ENCODE assay signal across 8 mouse cellular contexts in the genomic region with DNA sequence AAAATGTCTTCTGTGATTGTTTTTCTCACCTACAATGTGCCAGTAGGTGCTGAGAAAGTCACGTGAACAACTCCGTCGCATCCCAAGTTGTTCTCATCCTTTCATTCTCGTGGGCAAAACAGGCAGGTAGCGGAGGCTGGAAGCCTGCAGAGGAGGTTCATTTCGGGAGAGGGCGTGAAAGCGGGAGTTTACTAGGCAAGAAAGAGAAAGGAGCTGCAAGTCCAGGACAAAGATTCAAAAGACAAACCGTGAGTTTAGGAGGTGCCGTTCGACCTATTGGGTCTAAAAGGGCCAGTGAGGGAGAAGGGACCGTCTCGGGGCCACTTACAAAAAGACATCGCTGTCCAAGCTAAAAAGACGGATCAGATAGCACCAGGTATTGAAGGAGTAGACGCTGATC. TPM values are rescaled to one million over a fixed set of nuclear protein-coding genes. Genes with fewer than 3 reads are reported as not detected.
DNase-seq lines count a peak whose midpoint lies in the region; ATAC-seq and TF ChIP-seq lines count a peak whose summit lies in the region.

No protein-coding gene starts in this region.

- peak overlapping the region; percentile 95 for H3K4me2 ChIP-seq in hindbrain, postnatal 0 days (ENCODE audit: low read depth, low read length)
- H3K4me2 ChIP-seq in stomach, postnatal 0 days (replicated peaks; ENCODE audit: low read depth), result peak overlapping the region; percentile 93

- peaks cover 65% of the 10 kb centered on the region for H3K27me3 ChIP-seq in embryonic facial prominence, embryonic 10.5 days (replicated peaks; ENCODE audit: low read depth, poor library complexity, severe bottlenecking)
- H3K27me3 ChIP-seq in hindbrain, postnatal 0 days (ENCODE audit: insufficient read depth, low read length), result no peaks in the 10 kb centered on the region
- H3K27me3 ChIP-seq in stomach, postnatal 0 days (ENCODE audit: control insufficient read depth, insufficient read depth, low read length), result no peaks in the 10 kb centered on the region

- under 1% methylated on average over 16 of the region's 16 CpGs for WGBS in embryonic facial prominence, embryonic 10.5 days
- under 1% methylated on average over 16 of the region's 16 CpGs for WGBS in hindbrain, postnatal 0 days
- WGBS in macrophage (ENCODE audit: missing documents), result 4% methylated on average over 16 of the region's 16 CpGs
- WGBS in stomach, postnatal 0 days, result under 1% methylated on average over 16 of the region's 16 CpGs

- H3K36me3 ChIP-seq in embryonic facial prominence, embryonic 10.5 days (replicated peaks), result no peaks in the 10 kb centered on the region
- H3K36me3 ChIP-seq in hindbrain, postnatal 0 days (ENCODE audit: insufficient read depth, low read length), result no peaks in the 10 kb centered on the region
- H3K36me3 ChIP-seq in macrophage (ENCODE audit: inconsistent target), result peaks cover 19% of the 10 kb centered on the region
- H3K36me3 ChIP-seq in stomach, postnatal 0 days (ENCODE audit: control insufficient read depth, insufficient read depth, low read length), result no peaks in the 10 kb centered on the region

- H3K4me1 ChIP-seq in embryonic facial prominence, embryonic 10.5 days, result peaks cover 28% of the 10 kb centered on the region
- no peaks in the 10 kb centered on the region for H3K4me1 ChIP-seq in hindbrain, postnatal 0 days (ENCODE audit: insufficient read depth, low read length)
- 0 out of 2 replicates have a peak, but pooled peaks cover 3% of the 10 kb centered on the region for H3K4me1 ChIP-seq in stomach, postnatal 0 days (replicated peaks; ENCODE audit: control insufficient read depth, insufficient read depth)

- H3K27ac ChIP-seq in layer of hippocampus, adult 2 months, result no peak overlapping the region
- H3K27ac ChIP-seq in embryonic facial prominence, embryonic 10.5 days (replicated peaks), result no peak overlapping the region; the same call in 1 of the 2 replicates
- no peak overlapping the region for H3K27ac ChIP-seq in hindbrain, postnatal 0 days
- no peak overlapping the region for H3K27ac ChIP-seq in macrophage
- H3K27ac ChIP-seq in stomach, postnatal 0 days (replicated peaks), result no peak overlapping the region

- ATAC-seq in hindbrain, postnatal 0 days, result no peak
- no peak for ATAC-seq in stomach, postnatal 0 days (ENCODE audit: low FRiP score, low TSS enrichment)

- H3K4me3 ChIP-seq in layer of hippocampus, adult 2 months, result peak overlapping the region; percentile 68
- H3K4me3 ChIP-seq in embryonic facial prominence, embryonic 10.5 days, result peak overlapping the region; percentile 72
- peak overlapping the region; percentile 57 for H3K4me3 ChIP-seq in hindbrain, postnatal 0 days (ENCODE audit: low read length)
- H3K4me3 ChIP-seq in macrophage (ENCODE audit: inconsistent target), result peak overlapping the region; percentile 44
- peak overlapping the region; percentile 55 for H3K4me3 ChIP-seq in stomach, postnatal 0 days (ENCODE audit: low read depth, low read length)

- TF ChIP-seq CTCF in layer of hippocampus, adult 2 months (conservative IDR thresholded peaks at IDR 0.05), result no peak
- no peak for TF ChIP-seq CTCF in hindbrain, postnatal 0 days (IDR thresholded peaks at IDR 0.05; ENCODE audit: low read depth)
- TF ChIP-seq CTCF in stomach, postnatal 0 days (IDR thresholded peaks at IDR 0.05; ENCODE audit: low read depth), result no peak

- DNase-seq in layer of hippocampus, adult 2 months (ENCODE audit: low spot score in 2 of 2), result no peak
- DNase-seq in layer of hippocampus, postnatal 36 days, result no peak
- peak; percentile 35 for DNase-seq in T-cell, adult 2 months (ENCODE audit: low spot score)
- DNase-seq in embryonic facial prominence, embryonic 10.5 days (ENCODE audit: low spot score), result peak; percentile 57
- DNase-seq in hindbrain, postnatal 0 days (ENCODE audit: low spot score), result peak; percentile 46
- peak; percentile 22 for DNase-seq in stomach, postnatal 0 days (ENCODE audit: low spot score)
- DNase-seq in spleen, adult 18-20 months, result no peak

- H3K79me2 ChIP-seq in macrophage (ENCODE audit: inconsistent target), result no peaks in the 10 kb centered on the region

- H3K9ac ChIP-seq in hindbrain, postnatal 0 days (replicated peaks; ENCODE audit: low read length), result peak overlapping the region; percentile 40
- H3K9ac ChIP-seq in stomach, postnatal 0 days (ENCODE audit: low read length), result peak overlapping the region; percentile 45

- no peak for TF ChIP-seq EP300 in stomach, postnatal 0 days (optimal IDR thresholded peaks at IDR 0.05)

- no peaks in the 10 kb centered on the region for H3K9me3 ChIP-seq in embryonic facial prominence, embryonic 10.5 days
- H3K9me3 ChIP-seq in hindbrain, postnatal 0 days (ENCODE audit: low read length), result no peaks in the 10 kb centered on the region
- H3K9me3 ChIP-seq in stomach, postnatal 0 days (ENCODE audit: control insufficient read depth, low read length), result peaks cover 4% of the 10 kb centered on the region; the same call in 1 of the 2 replicates

RNA-seq across cellular contexts. Expression of gene Fcgr4, which starts 14.5 kb away (rescaled TPM):
- total RNA-seq in layer of hippocampus, adult 2 months (2021), result not detected
- total RNA-seq in layer of hippocampus, postnatal 36 days (2021), result under 1 TPM in 1 of 2 experiments, not detected in 1; 0.30 TPM
- 0.31 TPM in 1 of 2 replicates, not detected in the other for polyA plus RNA-seq in embryonic facial prominence, embryonic 10.5 days (2016; fragmentation: Nextera tagmentation; extraction: Ambion mirVana)
- 0.58 TPM in 1 of 2 replicates, not detected in the other for total RNA-seq in hindbrain, postnatal 0 days (2014; rRNA removed)
- polyA plus RNA-seq in hindbrain, postnatal 0 days (2015; fragmentation: Nextera tagmentation; extraction: Ambion mirVana), result 0.55 and 0.71 TPM in 2 replicates
- total RNA-seq in macrophage (2018; cell fraction: chromatin; rRNA removed), result 10 to 100 TPM in 18 of 26 experiments, 1 to 10 TPM in 8; 2.8 to 51.5 (median 15.7) TPM
- 100 to 1,000 TPM; 164 to 540 (median 249) TPM for total RNA-seq in macrophage (2018; cell fraction: cytosol; rRNA removed)
- 100 to 1,000 TPM in 12 of 26 experiments, 10 to 100 TPM in 14; 45.3 to 292 (median 97.1) TPM for total RNA-seq in macrophage (2018; cell fraction: nucleus; rRNA removed)
- polyA plus RNA-seq in macrophage (2018), result 192 to 337 TPM (median 269 TPM) in 3 replicates
- polyA plus RNA-seq in stomach, postnatal 0 days (2015; fragmentation: Nextera tagmentation; extraction: Ambion mirVana), result 1.1 and 1.2 TPM in 2 replicates

RNA-seq across cellular contexts. Expression of gene Fcgr3, which starts 31.5 kb away (rescaled TPM):
- 10 to 100 TPM; 12.0 to 12.3 TPM for total RNA-seq in layer of hippocampus, adult 2 months (2021)
- 10 to 100 TPM in 1 of 2 experiments, 1 to 10 TPM in 1; 9.7 to 10.4 TPM for total RNA-seq in layer of hippocampus, postnatal 36 days (2021)
- 3.8 and 5.5 TPM in 2 replicates for polyA plus RNA-seq in embryonic facial prominence, embryonic 10.5 days (2016; fragmentation: Nextera tagmentation; extraction: Ambion mirVana)
- total RNA-seq in hindbrain, postnatal 0 days (2014; rRNA removed), result 15.2 and 15.9 TPM in 2 replicates
- polyA plus RNA-seq in hindbrain, postnatal 0 days (2015; fragmentation: Nextera tagmentation; extraction: Ambion mirVana), result 14.1 and 15.5 TPM in 2 replicates
- total RNA-seq in macrophage (2018; cell fraction: chromatin; rRNA removed), result 100 to 1,000 TPM in 2 of 26 experiments, 10 to 100 TPM in 24; 11.2 to 126 (median 31.3) TPM
- total RNA-seq in macrophage (2018; cell fraction: cytosol; rRNA removed), result 1,000 to 10,000 TPM in 1 of 26 experiments, 100 to 1,000 TPM in 25; 241 to 1,033 (median 488) TPM
- total RNA-seq in macrophage (2018; cell fraction: nucleus; rRNA removed), result 100 to 1,000 TPM in 22 of 26 experiments, 10 to 100 TPM in 4; 68.5 to 379 (median 158) TPM
- polyA plus RNA-seq in macrophage (2018), result 921 to 1,206 TPM (median 1,155 TPM) in 3 replicates
- polyA plus RNA-seq in stomach, postnatal 0 days (2015; fragmentation: Nextera tagmentation; extraction: Ambion mirVana), result 17.9 and 21.0 TPM in 2 replicates

RNA-seq across cellular contexts. Expression of gene Fcgr2b, which starts 56.8 kb away (rescaled TPM):
- total RNA-seq in layer of hippocampus, adult 2 months (2021), result 1 to 10 TPM; 2.7 to 4.4 TPM
- total RNA-seq in layer of hippocampus, postnatal 36 days (2021), result 1 to 10 TPM; 4.5 to 4.6 TPM
- not detected in 2 replicates for polyA plus RNA-seq in embryonic facial prominence, embryonic 10.5 days (2016; fragmentation: Nextera tagmentation; extraction: Ambion mirVana)
- 2.2 and 5.3 TPM in 2 replicates for total RNA-seq in hindbrain, postnatal 0 days (2014; rRNA removed)
- polyA plus RNA-seq in hindbrain, postnatal 0 days (2015; fragmentation: Nextera tagmentation; extraction: Ambion mirVana), result 3.6 and 4.3 TPM in 2 replicates
- total RNA-seq in macrophage (2018; cell fraction: chromatin; rRNA removed), result 1,000 to 10,000 TPM in 14 of 26 experiments, 100 to 1,000 TPM in 12; 552 to 2,008 (median 1,011) TPM
- 100 to 1,000 TPM; 224 to 730 (median 474) TPM for total RNA-seq in macrophage (2018; cell fraction: cytosol; rRNA removed)
- 1,000 to 10,000 TPM in 21 of 26 experiments, 100 to 1,000 TPM in 5; 780 to 1,818 (median 1,207) TPM for total RNA-seq in macrophage (2018; cell fraction: nucleus; rRNA removed)
- polyA plus RNA-seq in macrophage (2018), result 372 to 843 TPM (median 791 TPM) in 3 replicates
- polyA plus RNA-seq in stomach, postnatal 0 days (2015; fragmentation: Nextera tagmentation; extraction: Ambion mirVana), result 5.3 and 5.6 TPM in 2 replicates

Comparison
In these comparisons a context has a peak if more than half of its experiments do, and no peak if none do; other contexts are left out.
1. DNase-seq: peak in T-cell, adult 2 months (single experiment), embryonic facial prominence, embryonic 10.5 days (single experiment), hindbrain, postnatal 0 days (single experiment) and stomach, postnatal 0 days (single experiment); none in layer of hippocampus, adult 2 months (0 of 2), layer of hippocampus, postnatal 36 days (0 of 2) and spleen, adult 18-20 months (0 of 2).
2. RNA of gene Fcgr4, which starts 14.5 kb away (polyA plus RNA-seq): 192 to 337 TPM in macrophage; 1.1 to 1.2 TPM in stomach, postnatal 0 days, 0.55 to 0.71 TPM in hindbrain, postnatal 0 days and 0.31 TPM in embryonic facial prominence, embryonic 10.5 days; every median in the first group is over 10 times any median in the second.
3. RNA of gene Fcgr3, which starts 31.5 kb away (polyA plus RNA-seq): 921 to 1,206 TPM in macrophage; 17.9 to 21.0 TPM in stomach, postnatal 0 days, 14.1 to 15.5 TPM in hindbrain, postnatal 0 days and 3.8 to 5.5 TPM in embryonic facial prominence, embryonic 10.5 days; every median in the first group is over 10 times any median in the second.
4. RNA of gene Fcgr2b, which starts 56.8 kb away (polyA plus RNA-seq): 372 to 843 TPM in macrophage; 5.3 to 5.6 TPM in stomach, postnatal 0 days, 3.6 to 4.3 TPM in hindbrain, postnatal 0 days and not detected in embryonic facial prominence, embryonic 10.5 days; every median in the first group is over 10 times any median in the second.
5. Peak in every context shown above with its lines, with median percentiles within 50 percentile points of each other: H3K4me3 ChIP-seq.